Mouse (Mus musculus): ENCODE data around the gene Nelfe. TPM values are rescaled to one million over a fixed set of nuclear protein-coding genes. Genes with fewer than 3 reads are reported as not detected.
A peak's percentile ranks its signal among the peaks of the same experiment; 100 is the strongest.

Gene Nelfe
- polyA plus RNA-seq, 1 experiment from 2014 or later = 114 TPM

DNA sequence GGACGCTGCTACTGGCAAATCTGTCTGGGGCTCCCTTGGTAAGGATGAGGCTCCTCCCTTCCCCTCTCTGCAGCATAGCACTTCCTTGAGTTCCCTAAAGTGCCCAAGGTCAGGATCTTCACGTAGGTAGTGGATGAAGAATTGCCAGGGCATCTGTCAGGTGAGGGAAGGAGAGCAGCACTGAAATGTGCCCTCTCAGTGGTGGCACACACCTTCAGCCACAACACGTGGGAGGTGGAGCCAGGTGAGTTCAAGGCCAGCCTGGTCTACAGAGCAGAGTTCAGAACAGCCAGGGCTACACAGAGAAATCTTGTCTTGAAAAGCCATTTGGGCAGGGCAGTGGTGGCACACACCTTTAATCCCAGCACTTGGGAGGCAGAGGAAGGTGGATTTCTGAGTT, 4.6 kb downstream of the Nelfe start:
- no peak overlapping the region for H3K4me3 ChIP-seq (ENCODE audit: low read depth, low read length)
- no peaks in the 10 kb centered on the region for H3K27me3 ChIP-seq (replicated peaks; ENCODE audit: control insufficient read depth, insufficient read depth, low read length)
- H3K9me3 ChIP-seq (ENCODE audit: control insufficient read depth, low read length) = no peaks in the 10 kb centered on the region
- 76% methylated on average over 3 of the region's 3 CpGs for WGBS
- H3K9ac ChIP-seq (ENCODE audit: low read depth, low read length) = no peak overlapping the region
- H3K4me2 ChIP-seq = no peak overlapping the region
- H3K4me1 ChIP-seq (replicated peaks; ENCODE audit: control insufficient read depth, insufficient read depth, low read length) = peaks cover 5% of the 10 kb centered on the region; the same call in 1 of the 2 replicates
- no peak overlapping the region for H3K27ac ChIP-seq (ENCODE audit: low read depth, low read length)
- DNase-seq (ENCODE audit: low spot score) = no peak
- peaks cover 27% of the 10 kb centered on the region for H3K36me3 ChIP-seq (ENCODE audit: control insufficient read depth, insufficient read depth, low read length)
- ATAC-seq (replicated peaks; ENCODE audit: low FRiP score) = no peak

DNA sequence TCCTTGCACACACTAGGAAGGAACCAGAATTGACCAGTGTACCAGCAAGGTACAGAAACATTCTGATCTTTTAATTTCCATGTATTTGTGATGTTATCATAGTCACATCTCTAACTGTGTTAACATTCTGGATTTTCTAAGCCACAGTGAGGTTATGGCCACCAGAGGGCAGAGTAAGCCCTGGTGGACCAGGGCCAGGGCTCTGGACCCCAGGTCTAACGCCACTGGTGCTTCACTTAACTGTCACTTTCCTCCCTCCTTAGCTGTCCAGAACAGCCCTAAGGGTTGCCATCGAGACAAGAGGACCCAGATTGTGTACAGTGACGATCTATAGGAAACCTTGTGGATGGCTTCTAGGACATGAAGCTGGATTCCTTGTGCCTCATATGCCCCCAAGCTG, 5.6 kb downstream of the Nelfe start:
- peaks cover 5% of the 10 kb centered on the region; the same call in 1 of the 2 replicates for H3K4me1 ChIP-seq (replicated peaks; ENCODE audit: control insufficient read depth, insufficient read depth, low read length)
- H3K27ac ChIP-seq (ENCODE audit: low read depth, low read length) = no peak overlapping the region
- DNase-seq (ENCODE audit: low spot score) (no peak), ATAC-seq (replicated peaks; ENCODE audit: low FRiP score) (no peak)
- no peaks in the 10 kb centered on the region for H3K9me3 ChIP-seq (ENCODE audit: control insufficient read depth, low read length)
- H3K4me2 ChIP-seq = no peak overlapping the region
- WGBS = 50% methylated on average over 3 of the region's 3 CpGs
- no peak overlapping the region for H3K4me3 ChIP-seq (ENCODE audit: low read depth, low read length)
- H3K9ac ChIP-seq (ENCODE audit: low read depth, low read length) = no peak overlapping the region
- H3K27me3 ChIP-seq (replicated peaks; ENCODE audit: control insufficient read depth, insufficient read depth, low read length) = no peaks in the 10 kb centered on the region
- H3K36me3 ChIP-seq (ENCODE audit: control insufficient read depth, insufficient read depth, low read length) = peaks cover 27% of the 10 kb centered on the region

DNA sequence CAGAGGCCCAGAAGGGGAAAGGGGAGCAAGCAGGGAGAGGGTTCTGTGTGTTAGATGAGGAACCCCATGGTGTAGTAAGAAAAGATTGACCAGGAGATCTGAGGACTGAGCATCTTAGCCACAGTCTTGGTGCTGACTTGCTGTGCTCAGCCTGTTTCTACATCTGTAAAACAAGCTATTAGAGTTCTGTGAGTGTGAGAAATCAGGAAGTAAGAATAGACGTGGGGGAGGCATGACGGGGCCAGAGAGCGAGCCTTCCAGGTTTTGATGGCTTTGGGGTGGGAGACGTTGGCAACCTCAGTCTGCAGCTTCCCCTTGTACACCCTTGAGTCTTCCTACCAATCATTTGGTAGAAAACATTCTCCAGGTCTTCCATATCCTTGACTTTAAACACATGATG, 8.5 kb downstream of the Nelfe start:
- WGBS = 57% methylated on average over 4 of the region's 4 CpGs
- no peak for DNase-seq (ENCODE audit: low spot score)
- H3K4me1 ChIP-seq (replicated peaks; ENCODE audit: control insufficient read depth, insufficient read depth, low read length) = no peaks in the 10 kb centered on the region

DNA sequence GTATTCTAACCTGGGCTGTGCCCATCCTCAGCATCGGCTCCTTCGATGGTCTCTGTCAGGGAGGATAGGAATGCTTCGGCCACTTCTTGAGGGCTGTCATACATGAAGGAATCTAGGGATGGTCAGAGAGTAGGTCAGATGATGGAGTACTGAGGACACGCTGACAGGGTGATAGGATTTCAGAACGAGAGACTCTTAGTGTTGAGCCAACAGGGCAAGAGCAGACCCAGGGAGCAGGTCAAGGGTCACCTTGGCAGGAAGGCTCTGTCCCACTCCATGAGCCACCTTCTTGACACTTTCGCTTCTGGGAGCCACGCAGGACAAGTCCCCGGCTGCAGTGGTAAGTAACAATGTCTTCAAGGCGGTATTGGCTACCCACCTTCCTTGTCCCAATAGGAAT, 10.3 kb downstream of the Nelfe start:
- no peak for DNase-seq (ENCODE audit: low spot score)
- H3K4me3 ChIP-seq (ENCODE audit: low read depth, low read length) = no peak overlapping the region
- no peak for ATAC-seq (replicated peaks; ENCODE audit: low FRiP score)

More for the DNA sequence above, 8.5 kb downstream of the Nelfe start:
- Histone ChIP-seq H3K9ac (ENCODE audit: low read depth, low read length) (no peak overlapping the region), H3K4me3 (ENCODE audit: low read depth, low read length) (no peak overlapping the region), H3K9me3 (ENCODE audit: control insufficient read depth, low read length) (no peaks in the 10 kb centered on the region), H3K27me3 (replicated peaks; ENCODE audit: control insufficient read depth, insufficient read depth, low read length) (no peaks in the 10 kb centered on the region), H3K27ac (ENCODE audit: low read depth, low read length) (no peak overlapping the region), H3K4me2 (no peak overlapping the region), H3K36me3 (ENCODE audit: control insufficient read depth, insufficient read depth, low read length) (peaks cover 16% of the 10 kb centered on the region)
- ATAC-seq (replicated peaks; ENCODE audit: low FRiP score) = no peak

DNA sequence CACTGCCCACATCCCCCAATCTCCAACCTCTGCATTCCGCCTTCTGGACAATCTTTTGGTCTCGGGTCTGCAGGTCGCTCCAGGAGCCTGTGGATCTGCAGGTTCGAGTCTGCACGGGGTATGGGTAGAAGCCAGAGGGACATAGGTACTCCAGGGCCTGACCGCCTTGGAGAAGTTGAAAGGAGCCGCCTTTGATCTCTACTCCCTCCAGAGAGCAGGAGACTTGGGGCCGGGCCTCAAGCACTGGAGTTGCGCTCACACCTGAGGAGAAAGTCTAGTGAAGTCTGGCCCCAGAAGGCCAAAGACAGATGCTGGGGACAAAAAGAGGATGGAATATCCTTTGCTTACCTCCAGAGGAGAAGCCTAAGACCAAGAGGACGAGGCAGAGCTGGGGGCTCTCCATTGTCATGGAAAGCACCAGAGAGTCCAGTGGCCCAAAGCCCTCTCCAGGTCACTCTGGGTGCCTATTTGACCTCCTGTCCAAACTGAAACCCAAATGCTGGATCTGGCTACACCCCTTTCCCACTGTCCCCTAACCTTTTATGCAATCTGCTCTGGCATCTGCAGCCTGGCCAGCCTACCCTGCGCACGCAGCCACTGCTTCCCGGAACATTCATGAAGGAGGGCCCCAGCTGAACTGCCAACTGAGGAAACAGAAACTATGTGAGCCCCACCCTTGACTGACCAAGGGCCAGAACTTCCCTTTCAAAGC, 11.7 kb downstream of the Nelfe start:
- H3K27me3 ChIP-seq (replicated peaks; ENCODE audit: control insufficient read depth, insufficient read depth, low read length) = no peaks in the 10 kb centered on the region
- 0 out of 2 replicates have a peak overlapping the region, but pooled peaks have one; percentile 47 for H3K27ac ChIP-seq (ENCODE audit: low read depth, low read length)
- H3K4me3 ChIP-seq (ENCODE audit: low read depth, low read length) = peak overlapping the region; percentile 25
- ATAC-seq (replicated peaks; ENCODE audit: low FRiP score) (peak; percentile 53), DNase-seq (ENCODE audit: low spot score) (no peak)
- H3K4me2 ChIP-seq = peak overlapping the region; percentile 48
- WGBS = 62% methylated on average over 13 of the region's 13 CpGs
- H3K9me3 ChIP-seq (ENCODE audit: control insufficient read depth, low read length) = no peaks in the 10 kb centered on the region
- 0 out of 2 replicates have a peak overlapping the region, but pooled peaks have one; percentile 4 for H3K9ac ChIP-seq (ENCODE audit: low read depth, low read length)
- no peaks in the 10 kb centered on the region for H3K4me1 ChIP-seq (replicated peaks; ENCODE audit: control insufficient read depth, insufficient read depth, low read length)
- peaks cover 3% of the 10 kb centered on the region for H3K36me3 ChIP-seq (ENCODE audit: control insufficient read depth, insufficient read depth, low read length)

More for the DNA sequence above, 10.3 kb downstream of the Nelfe start:
- H3K4me2 ChIP-seq = peak overlapping the region; percentile 48; the same call in 1 of the 2 replicates
- H3K4me1 ChIP-seq (replicated peaks; ENCODE audit: control insufficient read depth, insufficient read depth, low read length) = no peaks in the 10 kb centered on the region
- H3K27me3 ChIP-seq (replicated peaks; ENCODE audit: control insufficient read depth, insufficient read depth, low read length) = no peaks in the 10 kb centered on the region
- H3K9me3 ChIP-seq (ENCODE audit: control insufficient read depth, low read length) = no peaks in the 10 kb centered on the region
- peaks cover 10% of the 10 kb centered on the region for H3K36me3 ChIP-seq (ENCODE audit: control insufficient read depth, insufficient read depth, low read length)
- 78% methylated on average over 9 of the region's 9 CpGs for WGBS
- H3K27ac ChIP-seq (ENCODE audit: low read depth, low read length) = no peak overlapping the region
- no peak overlapping the region for H3K9ac ChIP-seq (ENCODE audit: low read depth, low read length)

DNA sequence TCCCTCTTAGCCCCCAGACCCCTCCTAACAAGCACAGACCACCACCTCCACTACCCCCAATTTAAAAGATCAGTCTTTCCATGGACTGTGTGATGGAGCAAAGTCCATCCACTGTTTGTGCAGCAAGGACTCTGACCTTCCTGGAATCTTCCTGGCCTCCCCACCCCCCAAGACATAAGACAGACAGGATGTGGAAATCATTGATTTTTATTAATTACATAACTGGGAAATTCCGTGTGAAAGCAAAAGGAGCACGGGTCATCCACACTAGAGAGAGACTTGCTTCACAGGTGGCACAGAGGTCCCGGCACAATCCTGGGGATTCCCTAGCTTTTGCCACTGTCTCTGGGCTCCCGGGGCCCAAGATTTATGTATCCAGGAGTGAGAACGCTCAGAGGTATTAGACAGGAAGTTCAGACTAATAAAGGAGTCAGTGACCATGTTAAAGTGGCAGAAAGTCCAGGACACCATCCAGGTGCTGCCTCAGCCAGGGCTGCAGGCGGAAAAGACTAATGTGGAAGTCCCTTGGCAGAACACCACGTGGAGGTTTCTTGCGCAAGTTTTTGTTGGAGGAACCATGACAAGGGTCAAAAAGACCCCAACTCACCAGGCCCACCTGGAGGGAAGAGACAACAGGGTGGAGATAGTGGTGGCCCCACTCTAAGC, 12.4 kb downstream of the Nelfe start, which contains the start of gene Cfb:
Gene Cfb, minus strand, starts transcription at position 103 of the 666 bp plus-strand sequence.
- Histone ChIP-seq H3K9ac (ENCODE audit: low read depth, low read length) (0 out of 2 replicates have a peak within 1 kb of the TSS, but pooled peaks have one; percentile 4), H3K4me3 (ENCODE audit: low read depth, low read length) (peak within 1 kb of the TSS; percentile 25), H3K36me3 (ENCODE audit: control insufficient read depth, insufficient read depth, low read length) (no peaks in the 10 kb centered on the region), H3K27ac (ENCODE audit: low read depth, low read length) (peak within 1 kb of the TSS; percentile 47; the same call in 1 of the 2 replicates), H3K4me2 (peak within 1 kb of the TSS; percentile 48), H3K9me3 (ENCODE audit: control insufficient read depth, low read length) (no peaks in the 10 kb centered on the region), H3K27me3 (replicated peaks; ENCODE audit: control insufficient read depth, insufficient read depth, low read length) (no peaks in the 10 kb centered on the region), H3K4me1 (replicated peaks; ENCODE audit: control insufficient read depth, insufficient read depth, low read length) (no peaks in the 10 kb centered on the region)
- 48% methylated on average over 8 of the region's 8 CpGs for WGBS
- ATAC-seq (replicated peaks; ENCODE audit: low FRiP score) = 0 out of 2 replicates have a peak, but pooled peaks have one; percentile 40
- no peak for DNase-seq (ENCODE audit: low spot score)

DNA sequence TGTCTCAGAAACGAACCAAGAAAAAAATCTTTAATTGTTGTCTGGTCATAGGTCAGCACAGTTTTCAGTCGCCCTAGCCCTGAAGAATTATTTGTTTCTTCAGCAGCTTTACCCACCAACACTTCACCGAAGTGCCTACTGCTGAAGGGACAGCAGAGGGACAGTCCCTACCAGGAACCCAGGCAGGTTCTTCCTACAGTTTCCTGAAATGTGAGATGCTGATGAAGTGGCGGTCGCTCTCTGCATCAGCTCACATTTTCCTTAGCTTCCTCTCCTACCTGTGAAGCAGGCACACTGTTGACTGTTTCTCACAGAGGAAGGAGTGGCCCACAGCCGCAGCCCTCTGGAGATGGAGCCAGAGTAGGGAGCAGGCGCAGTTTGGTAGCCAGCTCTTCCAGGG, 15.8 kb downstream of the Nelfe start:
- ATAC-seq (replicated peaks; ENCODE audit: low FRiP score) (no peak), DNase-seq (ENCODE audit: low spot score) (no peak)
- no peaks in the 10 kb centered on the region for H3K9me3 ChIP-seq (ENCODE audit: control insufficient read depth, low read length)
- 52% methylated on average over 7 of the region's 7 CpGs for WGBS
- no peaks in the 10 kb centered on the region for H3K36me3 ChIP-seq (ENCODE audit: control insufficient read depth, insufficient read depth, low read length)
- H3K4me2 ChIP-seq = no peak overlapping the region
- H3K4me1 ChIP-seq (replicated peaks; ENCODE audit: control insufficient read depth, insufficient read depth, low read length) = no peaks in the 10 kb centered on the region
- no peak overlapping the region for H3K9ac ChIP-seq (ENCODE audit: low read depth, low read length)
- no peaks in the 10 kb centered on the region; the same call in 1 of the 2 replicates for H3K27me3 ChIP-seq (replicated peaks; ENCODE audit: control insufficient read depth, insufficient read depth, low read length)
- no peak overlapping the region; the same call in 1 of the 2 replicates for H3K4me3 ChIP-seq (ENCODE audit: low read depth, low read length)
- H3K27ac ChIP-seq (ENCODE audit: low read depth, low read length) = no peak overlapping the region

DNA sequence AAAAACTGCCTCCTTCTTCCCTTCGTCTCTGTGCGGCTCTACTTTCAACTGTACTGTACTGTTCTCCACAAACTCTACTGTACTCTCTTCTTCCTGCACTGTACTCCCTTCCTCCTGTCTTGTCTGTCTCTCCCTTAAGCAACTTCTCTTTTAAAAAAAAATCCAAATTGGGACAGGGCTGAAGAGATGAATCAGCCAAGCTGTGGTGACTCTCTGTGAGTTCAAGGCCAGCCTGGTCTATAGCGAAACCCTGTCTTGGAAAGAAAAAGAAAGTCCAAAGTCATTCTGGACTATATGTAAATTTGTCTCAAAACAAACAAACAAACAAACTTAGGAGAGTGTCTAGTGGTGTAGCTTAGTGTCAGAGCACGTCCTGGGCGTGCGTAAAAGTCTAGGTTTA, 24.1 kb downstream of the Nelfe start:
- H3K4me3 ChIP-seq (ENCODE audit: low read depth, low read length) = no peak overlapping the region
- no peak for DNase-seq (ENCODE audit: low spot score)
- H3K27ac ChIP-seq (ENCODE audit: low read depth, low read length) = no peak overlapping the region
- H3K27me3 ChIP-seq (replicated peaks; ENCODE audit: control insufficient read depth, insufficient read depth, low read length) = no peaks in the 10 kb centered on the region; the same call in 1 of the 2 replicates
- H3K9ac ChIP-seq (ENCODE audit: low read depth, low read length) = no peak overlapping the region
- H3K9me3 ChIP-seq (ENCODE audit: control insufficient read depth, low read length) = no peaks in the 10 kb centered on the region
- WGBS = 85% methylated on average over 6 of the region's 6 CpGs
- no peak for ATAC-seq (replicated peaks; ENCODE audit: low FRiP score)
- 0 out of 2 replicates have a peak, but pooled peaks cover 2% of the 10 kb centered on the region for H3K4me1 ChIP-seq (replicated peaks; ENCODE audit: control insufficient read depth, insufficient read depth, low read length)
- H3K36me3 ChIP-seq (ENCODE audit: control insufficient read depth, insufficient read depth, low read length) = no peaks in the 10 kb centered on the region
- no peak overlapping the region for H3K4me2 ChIP-seq
